Mouse (Mus musculus) lung, adult 18-20 months (tissue): ENCODE data around the gene Hivep2.

ENCODE experiments used
- DNase-seq, 2 experiments: peaks; one replicate each; pipeline ENCODE4 v3.0.0; 2022; ENCODE audit warnings: mixed read lengths in 2 of 2

The Hivep2 gene

GRCm38 (mm10) chr10:14168869-14169566, 203.1 kb downstream of the Hivep2 start:
- peak in 1 of 2 experiments; percentile 42 for DNase-seq

GRCm38 (mm10) chr10:14174124-14174523, 208.2 kb downstream of the Hivep2 start:
- DNase-seq: peak; percentile 9

- DNase-seq: no peak
Measured at GRCm38 (mm10) chr10:14179424-14180339, 213.8 kb downstream of the Hivep2 start.

- DNase-seq: peak; percentile 18 to 29
Measured at GRCm38 (mm10) chr10:14186352-14186976, 220.6 kb downstream of the Hivep2 start.

- DNase-seq: no peak
Measured at GRCm38 (mm10) chr10:14189050-14189449, 223.2 kb downstream of the Hivep2 start.

DNA sequence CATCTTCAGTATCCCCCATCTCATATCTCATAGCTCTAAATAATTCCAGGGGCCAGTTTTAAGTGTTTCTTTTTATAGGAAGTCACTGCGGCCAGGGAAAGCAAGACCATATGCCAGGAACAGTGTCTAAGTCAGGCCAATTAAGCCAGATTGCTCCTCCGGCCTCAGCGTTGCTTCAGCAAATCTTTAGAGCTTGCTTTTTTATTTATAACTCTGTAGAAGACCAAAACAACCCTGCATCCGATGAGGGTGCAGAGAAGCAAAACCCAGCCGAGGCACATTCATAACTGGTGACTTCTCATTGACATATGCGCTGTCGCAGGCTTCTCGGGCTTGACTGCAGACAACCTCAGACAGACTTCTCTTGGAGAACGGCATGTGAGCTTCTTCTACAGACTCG, 225.3 kb downstream of the Hivep2 start:
- no peak for DNase-seq

DNA sequence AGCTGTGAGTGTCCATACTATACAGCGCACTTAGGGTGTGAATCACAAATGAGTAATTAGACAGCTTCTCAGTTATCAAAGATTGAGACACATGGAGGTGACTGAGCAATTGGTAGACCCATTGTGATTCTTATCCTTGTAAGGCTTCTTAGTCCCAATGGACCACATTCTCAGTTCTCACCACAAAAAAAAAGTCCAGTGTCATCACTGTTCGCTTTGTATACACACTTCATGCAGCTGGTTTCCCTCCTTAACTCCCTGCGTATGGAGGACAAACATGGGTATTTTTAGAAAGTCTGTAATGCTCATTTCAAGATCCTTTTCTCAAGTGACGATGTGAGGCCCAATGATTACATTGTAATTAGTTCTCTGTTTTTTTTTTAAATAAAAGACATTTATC, 226.3 kb downstream of the Hivep2 start:
- DNase-seq: no peak

DNA sequence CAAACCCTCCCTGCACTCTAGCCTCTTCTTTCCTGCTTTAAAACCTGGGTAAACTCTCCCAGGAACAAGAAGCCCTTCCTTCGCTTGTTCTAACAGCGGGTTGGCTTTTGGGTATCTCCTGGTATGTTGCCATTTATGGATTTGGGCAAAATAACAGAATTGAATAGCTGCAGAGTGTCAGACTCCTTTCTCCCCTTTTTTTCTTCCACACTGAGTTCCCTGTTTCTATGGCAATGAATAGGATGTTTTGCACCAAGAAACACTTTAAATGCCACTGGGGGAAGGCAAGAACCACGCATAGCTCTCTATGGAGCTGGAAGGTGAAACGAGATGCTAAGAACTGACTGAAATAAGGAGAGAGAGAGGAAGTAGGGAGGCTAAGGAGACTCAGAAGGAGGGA, 227.8 kb downstream of the Hivep2 start:
- no peak for DNase-seq

GRCm38 (mm10) chr10:14195778-14196650, 230.1 kb downstream of the Hivep2 start:
- no peak for DNase-seq

DNA sequence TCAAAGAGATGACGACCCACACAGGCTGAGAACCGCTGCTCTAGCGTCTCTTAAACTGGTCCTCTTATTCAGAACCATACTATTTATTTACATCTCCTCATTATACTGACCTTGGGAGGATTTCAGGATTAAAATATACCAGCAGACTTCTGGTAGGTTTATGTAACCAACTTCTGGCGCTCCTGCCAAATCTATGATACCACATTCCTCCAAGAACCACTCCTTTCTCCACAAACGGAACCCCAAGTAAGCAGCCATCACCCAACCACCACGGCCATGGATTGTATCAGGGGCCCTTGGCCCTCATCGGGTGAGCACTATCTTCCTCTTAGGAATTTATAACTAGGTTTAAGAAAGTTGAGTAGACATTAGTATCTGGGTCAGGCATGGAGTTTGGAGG, 230.9 kb downstream of the Hivep2 start:
- DNase-seq: no peak

GRCm38 (mm10) chr10:14197261-14197660, 231.4 kb downstream of the Hivep2 start:
- no peak for DNase-seq

DNA sequence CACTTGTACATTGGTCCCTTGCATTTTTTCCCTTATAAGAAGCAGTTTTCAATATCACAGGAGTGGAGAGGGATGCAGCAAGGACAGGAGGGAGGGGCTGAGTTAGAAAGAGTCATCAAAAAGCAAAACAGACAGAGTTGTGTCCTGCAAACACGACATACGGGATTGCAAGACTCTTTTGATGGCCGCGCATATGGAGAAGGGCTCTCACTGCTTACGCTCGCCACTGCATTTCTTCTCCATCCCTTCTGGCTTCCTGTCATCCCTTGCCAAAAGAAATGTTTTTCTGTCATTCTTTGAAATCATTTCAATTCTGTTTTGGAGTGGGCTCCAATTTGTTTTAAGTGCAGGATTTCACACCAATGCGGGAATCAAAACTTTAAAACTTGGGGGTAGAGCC, 233.5 kb downstream of the Hivep2 start:
- DNase-seq: no peak

GRCm38 (mm10) chr10:14200310-14200709, 234.4 kb downstream of the Hivep2 start:
- DNase-seq: peak; percentile 34 to 49
